Mouse (Mus musculus): ENCODE results near the gene Mllt6. TPM values are rescaled to one million over a fixed set of nuclear protein-coding genes. Genes with fewer than 3 reads are reported as not detected.

Mllt6 gene
- polyA plus RNA-seq, 1 experiment from 2014 or later, result 0.32 TPM

GRCm38 (mm10) chr11:97671177-97671527 lies 7.9 kb downstream of the Mllt6 start:
- no peak overlapping the region for H3K9ac ChIP-seq
- peaks cover 22% of the 10 kb centered on the region for H3K4me1 ChIP-seq
- ATAC-seq, result no peak
- H3K36me3 ChIP-seq, result peaks cover 48% of the 10 kb centered on the region
- no peak overlapping the region for H3K4me3 ChIP-seq
- no peak overlapping the region for H3K27ac ChIP-seq
- no peak overlapping the region for H3K4me2 ChIP-seq
- WGBS (ENCODE audit: insufficient replicate concordance), result 35% methylated on average over 2 of the region's 2 CpGs
- peaks cover 49% of the 10 kb centered on the region for H3K27me3 ChIP-seq (replicated peaks)
- no peaks in the 10 kb centered on the region for H3K9me3 ChIP-seq (replicated peaks)

- H3K36me3 ChIP-seq, result peaks cover 50% of the 10 kb centered on the region
- H3K9ac ChIP-seq, result no peak overlapping the region
- no peaks in the 10 kb centered on the region for H3K9me3 ChIP-seq (replicated peaks)
- ATAC-seq, result no peak
- no peak overlapping the region for H3K27ac ChIP-seq
- peaks cover 42% of the 10 kb centered on the region for H3K27me3 ChIP-seq (replicated peaks)
- H3K4me2 ChIP-seq, result no peak overlapping the region
- peaks cover 22% of the 10 kb centered on the region for H3K4me1 ChIP-seq
- H3K4me3 ChIP-seq, result no peak overlapping the region
- WGBS (ENCODE audit: insufficient replicate concordance), result 84% methylated on average over 11 of the region's 11 CpGs
Measured at GRCm38 (mm10) chr11:97673148-97673547, 9.9 kb downstream of the Mllt6 start.

- H3K9ac ChIP-seq, result no peak overlapping the region
- no peak overlapping the region for H3K4me3 ChIP-seq
- H3K27me3 ChIP-seq (replicated peaks), result 0 out of 2 replicates have a peak, but pooled peaks cover 19% of the 10 kb centered on the region
- peaks cover 46% of the 10 kb centered on the region for H3K36me3 ChIP-seq
- ATAC-seq, result no peak
- 78% methylated on average over 15 of the region's 15 CpGs for WGBS (ENCODE audit: insufficient replicate concordance)
- H3K9me3 ChIP-seq (replicated peaks), result no peaks in the 10 kb centered on the region
- no peaks in the 10 kb centered on the region for H3K4me1 ChIP-seq
- H3K27ac ChIP-seq, result no peak overlapping the region
- H3K4me2 ChIP-seq, result no peak overlapping the region
Measured at GRCm38 (mm10) chr11:97676050-97676754, 13.0 kb downstream of the Mllt6 start.

- Histone ChIP-seq H3K36me3 (peaks cover 40% of the 10 kb centered on the region), H3K27me3 (replicated peaks) (0 out of 2 replicates have a peak, but pooled peaks cover 9% of the 10 kb centered on the region), H3K27ac (no peak overlapping the region), H3K9ac (no peak overlapping the region), H3K9me3 (replicated peaks) (no peaks in the 10 kb centered on the region), H3K4me2 (no peak overlapping the region), H3K4me3 (no peak overlapping the region), H3K4me1 (no peaks in the 10 kb centered on the region)
- 77% methylated on average over 15 of the region's 15 CpGs for WGBS (ENCODE audit: insufficient replicate concordance)
- ATAC-seq, result no peak
Measured at GRCm38 (mm10) chr11:97677381-97677780, 14.2 kb downstream of the Mllt6 start.

GRCm38 (mm10) chr11:97677842-97678241 lies 14.6 kb downstream of the Mllt6 start:
- Histone ChIP-seq H3K36me3 (peaks cover 36% of the 10 kb centered on the region), H3K4me3 (no peak overlapping the region), H3K4me1 (no peaks in the 10 kb centered on the region), H3K27me3 (replicated peaks) (0 out of 2 replicates have a peak, but pooled peaks cover 9% of the 10 kb centered on the region), H3K27ac (no peak overlapping the region), H3K9ac (no peak overlapping the region), H3K9me3 (replicated peaks) (no peaks in the 10 kb centered on the region), H3K4me2 (no peak overlapping the region)
- ATAC-seq, result no peak
- WGBS (ENCODE audit: insufficient replicate concordance), result 59% methylated on average over 8 of the region's 8 CpGs

GRCm38 (mm10) chr11:97678301-97678700 lies 15.1 kb downstream of the Mllt6 start:
- no peaks in the 10 kb centered on the region for H3K9me3 ChIP-seq (replicated peaks)
- no peaks in the 10 kb centered on the region for H3K4me1 ChIP-seq
- H3K4me3 ChIP-seq, result no peak overlapping the region
- no peak overlapping the region for H3K27ac ChIP-seq
- H3K36me3 ChIP-seq, result peaks cover 33% of the 10 kb centered on the region
- ATAC-seq, result no peak
- H3K4me2 ChIP-seq, result no peak overlapping the region
- 74% methylated on average over 15 of the region's 15 CpGs for WGBS (ENCODE audit: insufficient replicate concordance)
- H3K27me3 ChIP-seq (replicated peaks), result peaks cover 12% of the 10 kb centered on the region; the same call in 1 of the 2 replicates
- no peak overlapping the region for H3K9ac ChIP-seq

GRCm38 (mm10) chr11:97680430-97680829 lies 17.2 kb downstream of the Mllt6 start:
- Histone ChIP-seq H3K9me3 (replicated peaks) (no peaks in the 10 kb centered on the region), H3K9ac (no peak overlapping the region), H3K36me3 (peaks cover 20% of the 10 kb centered on the region), H3K4me2 (no peak overlapping the region), H3K4me1 (peaks cover 14% of the 10 kb centered on the region), H3K27ac (no peak overlapping the region), H3K4me3 (no peak overlapping the region), H3K27me3 (replicated peaks) (peaks cover 32% of the 10 kb centered on the region)
- ATAC-seq, result no peak
- WGBS (ENCODE audit: insufficient replicate concordance), result 85% methylated on average over 12 of the region's 12 CpGs

GRCm38 (mm10) chr11:97682504-97683055 lies 19.4 kb downstream of the Mllt6 start:
- Histone ChIP-seq H3K36me3 (peaks cover 13% of the 10 kb centered on the region), H3K9me3 (replicated peaks) (no peaks in the 10 kb centered on the region), H3K9ac (no peak overlapping the region), H3K4me2 (no peak overlapping the region), H3K27me3 (replicated peaks) (peaks cover 40% of the 10 kb centered on the region), H3K27ac (no peak overlapping the region), H3K4me1 (peaks cover 31% of the 10 kb centered on the region), H3K4me3 (no peak overlapping the region)
- 67% methylated on average over 6 of the region's 6 CpGs for WGBS (ENCODE audit: insufficient replicate concordance)
- no peak for ATAC-seq

GRCm38 (mm10) chr11:97684063-97684680 lies 21.0 kb downstream of the Mllt6 start:
- no peaks in the 10 kb centered on the region for H3K9me3 ChIP-seq (replicated peaks)
- H3K27me3 ChIP-seq (replicated peaks), result peaks cover 40% of the 10 kb centered on the region
- H3K27ac ChIP-seq, result no peak overlapping the region
- 43% methylated on average over 6 of the region's 6 CpGs for WGBS (ENCODE audit: insufficient replicate concordance)
- no peak for ATAC-seq
- peaks cover 31% of the 10 kb centered on the region for H3K4me1 ChIP-seq
- H3K4me3 ChIP-seq, result no peak overlapping the region
- no peak overlapping the region for H3K4me2 ChIP-seq
- peaks cover 12% of the 10 kb centered on the region for H3K36me3 ChIP-seq
- H3K9ac ChIP-seq, result no peak overlapping the region

- H3K36me3 ChIP-seq, result peaks cover 9% of the 10 kb centered on the region
- no peak overlapping the region for H3K4me3 ChIP-seq
- H3K27ac ChIP-seq, result no peak overlapping the region
- no peaks in the 10 kb centered on the region for H3K9me3 ChIP-seq (replicated peaks)
- H3K4me1 ChIP-seq, result peaks cover 31% of the 10 kb centered on the region
- 57% methylated on average over 7 of the region's 7 CpGs for WGBS (ENCODE audit: insufficient replicate concordance)
- ATAC-seq, result no peak
- H3K9ac ChIP-seq, result no peak overlapping the region
- no peak overlapping the region for H3K4me2 ChIP-seq
- peaks cover 40% of the 10 kb centered on the region for H3K27me3 ChIP-seq (replicated peaks)
Measured at GRCm38 (mm10) chr11:97684766-97685165, 21.6 kb downstream of the Mllt6 start.

GRCm38 (mm10) chr11:97685613-97686321 lies 22.6 kb downstream of the Mllt6 start, which contains the start of gene Cisd3:
Gene Cisd3 (plus strand): TSS chr11:97685826.
- 2% methylated on average over 43 of the region's 43 CpGs for WGBS (ENCODE audit: insufficient replicate concordance)
- Histone ChIP-seq H3K4me2 (peak within 1 kb of the TSS; percentile 74), H3K27me3 (replicated peaks) (peaks cover 40% of the 10 kb centered on the region), H3K9ac (peak within 1 kb of the TSS; percentile 44; the same call in 1 of the 2 replicates), H3K4me3 (peak within 1 kb of the TSS; percentile 45), H3K36me3 (peaks cover 9% of the 10 kb centered on the region), H3K9me3 (replicated peaks) (no peaks in the 10 kb centered on the region), H3K4me1 (peaks cover 31% of the 10 kb centered on the region), H3K27ac (no peak within 1 kb of the TSS)
- ATAC-seq, result peak; percentile 82

Measured in liver, embryonic 12.5 days (tissue).